Mouse (Mus musculus): ENCODE data around the gene Otud3. TPM values are rescaled to one million over a fixed set of nuclear protein-coding genes. Genes with fewer than 3 reads are reported as not detected.

The Otud3 gene
- total and polyA plus RNA-seq, 3 experiments = 11.3 to 15.0 TPM; not detected in 1

GRCm38 (mm10) chr4:138921254-138922130 is 7.7 kb upstream of the Otud3 start:
- H3K9me3 ChIP-seq (replicated peaks; ENCODE audit: insufficient read depth, low read length) = no peaks in the 10 kb centered on the region
- no peak overlapping the region for H3K4me3 ChIP-seq (ENCODE audit: control insufficient read depth in 1 of 2, insufficient read depth in 1 of 2, low read depth in 2 of 2, low read length in 2 of 2)
- H3K36me3 ChIP-seq (ENCODE audit: control insufficient read depth in 1 of 2, insufficient read depth in 2 of 2, low read length in 2 of 2) = no peaks in the 10 kb centered on the region
- DNase-seq (ENCODE audit: low read depth, low spot score) = no peak
- H3K9ac ChIP-seq (ENCODE audit: control insufficient read depth, low read depth, low read length, poor library complexity, severe bottlenecking) = no peak overlapping the region
- no peaks in the 10 kb centered on the region for H3K79me2 ChIP-seq (ENCODE audit: control insufficient read depth, insufficient read depth, low read length, poor library complexity)
- peaks cover 0 to 2% of the 10 kb centered on the region in 2 experiments; a peak in 1 of 4 replicates for H3K4me1 ChIP-seq (ENCODE audit: control insufficient read depth in 1 of 2, insufficient read depth in 2 of 2, low read length in 2 of 2)
- H3K27ac ChIP-seq (ENCODE audit: control insufficient read depth, low read depth, low read length) = no peak overlapping the region
- no peaks in the 10 kb centered on the region for H3K27me3 ChIP-seq (ENCODE audit: control insufficient read depth in 1 of 2, insufficient read depth in 2 of 2, low read length in 2 of 2)
- TF ChIP-seq ZC3H11A (IDR thresholded peaks at IDR 0.05; ENCODE audit: low read depth, low read length) = no peak
- no peak for TF ChIP-seq ETS1 (IDR thresholded peaks at IDR 0.05; ENCODE audit: low read depth, low read length)
- TF ChIP-seq POLR2AphosphoS2 (IDR thresholded peaks at IDR 0.05; ENCODE audit: low read length) = no peak
- TF ChIP-seq MEF2A (IDR thresholded peaks at IDR 0.05; ENCODE audit: extremely low read depth, insufficient replicate concordance, low read depth, low read length, poor library complexity, severe bottlenecking) = no peak
- TF ChIP-seq E2F4 (IDR thresholded peaks at IDR 0.05; ENCODE audit: borderline replicate concordance, low read depth, low read length) = no peak
- no peak for TF ChIP-seq ZMIZ1 (IDR thresholded peaks at IDR 0.05; ENCODE audit: low read depth, low read length)
- TF ChIP-seq UBTF (IDR thresholded peaks at IDR 0.05; ENCODE audit: borderline replicate concordance, insufficient read depth, low read depth, low read length) = no peak
- no peak for TF ChIP-seq CHD1 (IDR thresholded peaks at IDR 0.05; ENCODE audit: low read depth, low read length)
- TF ChIP-seq RAD21 (IDR thresholded peaks at IDR 0.05; ENCODE audit: low read depth, low read length) = no peak
- no peak for TF ChIP-seq MYB (IDR thresholded peaks at IDR 0.05; ENCODE audit: low read depth, low read length)
- no peak for TF ChIP-seq ZKSCAN1 (IDR thresholded peaks at IDR 0.05; ENCODE audit: low read depth, low read length)
- no peak for TF ChIP-seq EP300 (IDR thresholded peaks at IDR 0.05; ENCODE audit: low read depth in 1 of 2, low read length in 2 of 2)
- TF ChIP-seq MYC (IDR thresholded peaks at IDR 0.05; ENCODE audit: low read depth, low read length) = no peak
- TF ChIP-seq GABPA (IDR thresholded peaks at IDR 0.05; ENCODE audit: low read depth, low read length) = no peak
- TF ChIP-seq HCFC1 (IDR thresholded peaks at IDR 0.05; ENCODE audit: low read depth, low read length) = no peak
- no peak for TF ChIP-seq CHD2 (IDR thresholded peaks at IDR 0.05; ENCODE audit: low read length)
- no peak for TF ChIP-seq GATA1 (IDR thresholded peaks at IDR 0.05; ENCODE audit: low read depth, low read length)
- TF ChIP-seq MAZ (IDR thresholded peaks at IDR 0.05; ENCODE audit: low read depth, low read length) = no peak
- no peak for TF ChIP-seq USF1 (IDR thresholded peaks at IDR 0.05; ENCODE audit: low read depth, low read length)
- no peak for TF ChIP-seq ELF1 (IDR thresholded peaks at IDR 0.05; ENCODE audit: low read depth, low read length)
